Mouse (Mus musculus) R1 (cell line): ENCODE results near the gene Svip.

Experiments used
- DNase-seq: peaks from one replicate; pipeline ENCODE4 v3.0.0-alpha.2; 2018; ENCODE audit warnings: low read depth, low spot score

Svip gene

GRCm38 (mm10) chr7:51962219-51962952, 43.4 kb downstream of the Svip start:
- DNase-seq: no peak

GRCm38 (mm10) chr7:51960698-51961374, 45.0 kb downstream of the Svip start:
- peak; percentile 53 for DNase-seq

- DNase-seq: peak; percentile 86
These were observed 48.1 kb downstream of the Svip start for GRCm38 (mm10) chr7:51957766-51958165.

- DNase-seq: peak; percentile 51
These were observed 50.3 kb downstream of the Svip start for GRCm38 (mm10) chr7:51955424-51956041.
